Mouse (Mus musculus): Measurements from ENCODE around the gene Usp36.

The Usp36 gene

DNA sequence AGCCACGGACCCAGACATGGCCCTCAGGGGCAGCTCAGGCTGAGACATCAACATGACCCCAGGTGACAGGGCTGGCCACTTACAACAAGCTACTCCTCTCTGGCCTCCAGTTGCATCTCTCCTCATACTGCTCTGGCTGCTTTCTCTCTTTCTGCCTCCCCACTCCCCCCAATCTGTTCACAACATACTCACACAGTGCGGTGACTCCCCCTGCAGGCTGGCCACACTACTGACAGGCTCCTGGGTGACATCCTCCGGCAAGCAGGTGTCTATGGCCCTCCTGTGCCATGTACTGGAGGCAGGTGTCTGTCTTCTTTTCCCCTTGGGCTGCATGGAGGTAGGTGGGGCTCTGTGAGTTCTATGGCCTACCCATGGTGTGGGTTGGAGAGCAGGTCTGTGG is 7.9 kb upstream of the Usp36 start:
- no peak for DNase-seq

DNA sequence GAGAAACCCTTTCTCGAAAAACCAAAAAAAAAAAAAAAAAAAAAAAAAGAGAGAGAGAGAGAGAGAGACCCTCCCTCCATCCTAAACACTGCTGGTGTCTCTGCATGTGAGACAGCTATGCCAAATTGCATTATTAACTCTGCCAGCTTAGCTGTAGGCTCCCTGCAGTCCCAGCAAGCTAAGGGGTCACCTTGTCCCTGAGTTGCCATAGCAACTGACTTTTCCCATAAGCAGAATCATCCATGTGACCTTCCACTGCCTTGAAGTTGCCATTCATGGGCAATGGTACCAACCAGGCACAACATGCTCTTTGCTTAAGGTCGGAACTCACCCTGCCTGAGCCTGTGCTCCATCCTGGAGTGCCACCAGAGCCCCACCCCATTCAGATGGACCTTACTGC is 5.0 kb upstream of the Usp36 start:
- no peak for DNase-seq

DNA sequence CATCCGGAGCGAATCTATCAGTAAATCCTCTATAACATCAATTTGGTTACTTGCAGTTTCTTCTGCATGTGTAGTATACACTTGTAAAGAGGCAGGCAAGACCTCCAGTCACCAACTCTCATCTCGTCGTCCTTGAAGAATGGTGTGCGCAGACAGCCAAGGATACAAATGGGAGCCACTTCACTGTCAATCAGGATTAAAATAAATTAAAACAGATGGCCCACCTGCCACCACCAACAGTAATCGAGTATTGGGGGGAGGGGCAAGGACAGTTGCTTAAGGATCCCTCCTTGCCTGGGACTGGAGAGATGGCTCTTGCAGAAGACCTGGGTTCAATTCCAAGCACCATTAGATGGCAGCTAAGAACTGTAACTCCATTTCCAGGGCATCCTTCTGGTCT is 2.6 kb upstream of the Usp36 start:
- peak; percentile 55 for DNase-seq

DNA sequence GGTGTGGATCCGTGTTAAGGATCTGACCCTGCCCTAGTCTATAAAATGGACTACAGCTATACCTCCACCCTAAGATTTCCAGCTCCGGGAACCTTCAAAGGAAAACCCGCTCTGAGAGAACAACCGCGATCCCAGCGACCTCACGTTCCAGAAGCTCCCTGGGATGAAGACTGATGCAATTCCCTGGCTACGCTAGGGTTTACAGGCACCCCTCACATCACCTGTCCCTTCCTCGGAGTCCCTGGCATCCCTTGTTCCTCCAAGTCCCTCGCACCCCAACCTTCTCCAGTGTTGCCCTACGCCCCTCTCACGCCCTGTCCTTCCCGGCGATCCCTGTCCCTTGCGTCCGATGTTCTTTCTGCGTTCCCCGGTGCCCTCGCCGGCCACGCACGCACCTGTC is 482 bp downstream of the Usp36 start:
- no peak for DNase-seq

DNA sequence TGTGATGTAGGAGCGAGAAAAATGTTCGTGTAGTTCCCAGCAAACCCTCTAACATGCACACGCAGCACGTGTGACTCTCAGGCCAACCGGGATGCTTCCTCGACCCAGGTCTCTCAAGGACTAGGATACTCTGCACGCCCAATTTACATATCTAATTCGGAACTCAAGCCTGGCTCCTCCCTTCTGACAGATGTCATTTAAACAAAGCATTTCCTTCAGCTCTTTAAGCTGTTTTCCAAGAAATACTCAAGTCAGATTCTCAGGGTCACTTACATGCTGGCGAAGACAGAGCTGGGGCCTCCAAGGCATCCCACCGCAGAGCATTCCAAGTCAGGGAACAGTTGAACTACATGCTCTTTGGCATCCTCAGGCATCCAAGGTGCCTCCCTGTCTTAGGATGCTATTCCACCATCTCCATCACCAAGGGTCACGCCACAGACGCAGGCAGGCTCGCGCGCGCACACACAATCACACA is 970 bp downstream of the Usp36 start:
- peak; percentile 94 for DNase-seq

DNA sequence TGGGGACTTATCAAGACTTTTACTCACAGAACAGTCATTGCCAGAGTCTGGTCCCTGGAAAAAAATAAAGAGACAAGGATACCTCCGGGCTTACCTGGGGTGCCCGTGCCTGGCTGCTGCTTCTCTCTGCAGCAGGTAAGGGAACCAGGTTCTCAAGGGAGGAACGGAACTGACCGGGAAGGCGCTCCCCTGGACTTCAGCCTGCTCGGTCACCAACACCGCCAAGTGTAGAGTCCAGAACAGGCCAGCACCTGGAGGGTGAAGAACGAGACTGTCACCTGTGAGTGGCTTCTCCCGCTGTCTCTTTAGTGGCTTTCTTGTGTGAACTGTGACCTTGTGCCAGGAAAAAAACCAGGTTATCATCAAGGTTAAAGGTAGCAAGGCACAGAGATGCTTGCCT is 2.5 kb downstream of the Usp36 start:
- DNase-seq: no peak

DNA sequence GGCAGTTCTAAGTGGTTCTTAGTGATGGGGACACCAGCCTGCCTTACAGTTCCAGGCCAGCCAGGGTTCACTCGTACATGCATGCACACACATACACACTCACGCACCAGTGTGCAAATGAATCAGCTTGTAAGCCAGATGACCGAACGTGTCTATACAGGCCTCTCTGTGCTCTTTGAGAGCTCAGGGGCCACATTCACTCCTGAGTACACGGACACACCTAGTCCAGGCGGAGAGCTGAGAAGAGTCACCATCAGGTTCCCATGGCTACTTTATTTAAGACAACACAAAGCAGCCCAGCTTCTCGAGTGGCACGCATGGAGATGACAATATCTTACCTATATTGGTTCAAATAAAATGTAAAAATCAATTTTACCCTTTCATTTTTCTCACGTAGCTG is 3.6 kb downstream of the Usp36 start:
- no peak for DNase-seq

DNA sequence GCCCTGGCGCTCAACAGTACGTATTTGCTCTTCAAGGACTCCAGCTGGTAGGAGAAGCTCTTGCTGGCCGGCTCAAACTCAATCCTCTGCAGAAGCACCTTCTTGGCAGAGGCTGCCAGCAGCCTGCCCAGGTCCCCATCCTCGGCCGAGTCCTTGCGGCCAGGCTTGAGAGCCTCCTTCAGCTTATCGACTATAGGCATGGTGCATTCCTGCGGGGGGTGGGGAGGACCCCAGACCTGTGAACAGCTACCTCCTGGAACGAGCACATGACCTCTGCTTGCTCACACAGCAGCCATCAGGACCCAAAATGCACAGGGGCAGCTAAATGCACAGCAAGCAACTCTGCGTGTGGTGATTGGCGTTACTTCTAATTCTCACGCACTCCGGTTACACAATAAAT is 4.3 kb downstream of the Usp36 start:
- DNase-seq: no peak

DNA sequence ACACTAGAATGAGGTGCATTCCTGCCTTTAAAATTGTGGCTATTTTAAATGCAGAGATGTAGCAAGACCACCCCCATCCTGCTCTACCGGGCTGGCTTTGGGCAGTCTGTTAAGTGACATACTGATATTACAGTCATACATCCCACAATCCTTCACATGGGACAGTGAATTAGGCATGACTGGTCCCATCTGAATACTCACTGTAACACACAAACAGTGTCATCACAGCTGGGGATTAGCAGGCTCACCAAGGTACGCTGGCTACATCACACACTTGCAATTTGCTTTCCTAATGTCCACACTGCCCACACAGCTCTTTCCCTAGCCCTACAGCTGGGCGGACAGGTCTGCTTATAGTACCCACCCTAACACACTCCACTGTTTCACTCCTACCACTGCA is 9.8 kb downstream of the Usp36 start:
- DNase-seq: no peak

DNA sequence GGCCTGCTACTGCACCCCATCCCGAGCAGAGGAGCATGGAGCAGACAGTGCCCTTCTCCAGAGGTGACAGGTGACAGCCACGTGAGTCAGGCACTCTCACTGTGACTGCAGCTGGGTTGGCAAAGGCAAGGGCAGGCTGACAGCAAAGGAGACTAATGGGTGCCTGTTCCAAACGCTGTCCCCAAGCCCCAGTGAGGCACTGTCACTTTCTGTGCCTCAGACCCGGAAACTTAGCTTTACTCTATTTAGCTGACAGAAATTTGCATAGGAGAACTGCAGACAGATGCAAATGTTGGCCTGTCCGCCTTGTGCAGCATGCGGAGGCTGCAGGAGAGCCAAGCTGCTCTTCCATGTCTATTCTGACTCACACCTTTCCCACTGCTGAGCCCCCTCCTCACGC is 13.7 kb downstream of the Usp36 start:
- peak; percentile 95 for DNase-seq

DNA sequence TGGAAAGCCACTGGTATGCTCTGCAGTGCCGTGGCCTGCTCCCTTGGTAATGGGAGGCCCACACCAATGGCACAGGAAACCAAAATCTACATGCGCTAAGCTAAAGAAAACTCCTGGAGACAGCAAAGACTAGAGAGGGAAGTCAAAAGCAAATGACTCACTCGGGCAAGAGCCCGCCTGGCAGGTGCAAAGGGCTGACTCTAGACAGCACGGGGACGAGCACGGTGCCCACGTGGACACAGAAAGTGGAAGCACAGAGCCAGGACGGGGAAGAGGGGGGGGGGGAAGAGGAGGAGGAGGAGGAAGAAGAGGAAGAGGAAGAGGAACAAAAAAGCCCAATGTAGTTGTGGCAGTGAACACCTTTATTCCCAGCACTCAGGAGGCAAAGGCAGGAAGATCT is 15.0 kb downstream of the Usp36 start:
- no peak for DNase-seq

DNA sequence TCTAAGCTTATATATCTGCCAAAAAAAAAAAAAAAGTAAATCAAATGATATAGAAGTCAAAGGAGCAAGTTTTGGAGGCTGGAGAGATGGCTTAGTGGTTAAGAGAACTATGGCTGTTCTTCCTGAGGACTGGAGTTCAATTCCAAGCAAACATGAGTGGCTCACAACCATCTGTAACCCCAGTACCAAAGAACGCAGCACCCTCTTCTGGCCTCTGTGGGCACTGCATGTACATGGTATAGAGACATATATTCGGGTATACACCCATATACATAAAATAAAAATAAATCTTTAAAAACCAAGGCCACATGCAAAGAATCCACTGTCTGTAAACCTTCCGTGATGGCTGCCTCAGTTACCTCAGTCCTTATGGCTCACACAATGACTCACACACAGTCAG is 20.2 kb downstream of the Usp36 start:
- no peak for DNase-seq

DNA sequence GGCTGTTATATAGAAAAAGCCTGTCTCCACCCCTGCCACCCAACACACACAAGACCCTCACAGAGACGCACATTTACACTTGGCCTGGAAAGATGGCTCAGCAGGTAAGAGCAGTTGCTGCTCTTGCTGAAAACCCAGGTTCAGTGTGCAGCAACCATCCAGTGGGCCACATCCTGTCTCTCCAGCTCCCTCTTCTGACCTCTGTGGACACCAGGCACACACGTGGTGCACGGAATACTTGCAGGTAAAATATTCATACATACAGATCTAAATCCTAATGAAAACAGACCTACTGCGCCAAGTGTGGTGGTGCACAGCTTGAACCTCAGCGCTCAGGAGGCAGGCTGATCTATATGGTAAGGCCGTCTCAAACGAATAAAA is 23.4 kb downstream of the Usp36 start:
- DNase-seq: no peak

DNA sequence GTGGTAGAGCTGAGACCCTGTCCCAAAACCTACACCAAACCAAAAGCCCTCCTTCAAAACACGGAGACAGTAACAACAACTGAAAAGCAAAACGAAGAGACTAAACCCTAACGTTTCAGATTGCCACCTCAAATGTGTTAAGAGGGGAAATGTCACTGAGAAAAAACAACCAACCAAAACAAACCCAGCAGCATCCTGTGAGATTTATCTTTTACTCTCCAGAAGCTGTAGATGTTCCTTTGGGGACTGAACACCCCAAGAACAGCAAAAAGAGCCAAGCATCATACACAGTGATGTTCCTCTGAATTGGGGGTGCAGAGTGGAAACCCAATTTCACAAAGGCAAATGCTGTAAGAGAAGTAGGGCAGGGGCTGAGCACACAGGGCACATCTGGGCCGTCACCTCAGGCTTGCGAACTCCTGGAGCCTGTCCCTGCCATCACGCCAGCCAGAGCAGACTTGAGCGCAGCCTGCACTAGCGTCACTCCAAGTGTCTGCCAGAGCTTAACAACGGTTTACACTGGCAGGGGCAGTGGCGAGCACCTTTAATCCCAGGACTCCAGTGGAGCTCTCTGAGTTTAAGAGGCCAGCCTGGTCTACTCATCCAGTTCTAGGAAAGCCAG is 23.9 kb downstream of the Usp36 start:
- DNase-seq: no peak

DNA sequence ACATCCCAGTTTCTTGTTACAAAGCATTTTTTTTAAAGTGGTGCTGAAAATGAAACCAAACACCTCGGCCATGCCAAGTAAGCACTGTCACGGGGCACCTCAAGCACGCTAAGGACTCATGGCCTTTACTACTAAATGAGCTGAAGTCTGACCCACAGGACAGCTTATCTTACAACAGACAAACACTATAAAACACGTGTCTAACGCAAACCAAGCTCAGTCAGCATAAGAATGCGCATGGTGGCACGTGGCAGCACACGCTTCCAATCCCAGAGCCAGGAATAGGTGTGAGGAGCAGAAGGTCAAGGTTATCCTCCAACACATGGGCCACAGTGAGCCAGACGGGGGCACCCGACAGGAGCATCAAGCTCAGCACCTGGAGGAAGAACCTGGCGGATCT is 24.4 kb downstream of the Usp36 start:
- DNase-seq: peak; percentile 94

DNA sequence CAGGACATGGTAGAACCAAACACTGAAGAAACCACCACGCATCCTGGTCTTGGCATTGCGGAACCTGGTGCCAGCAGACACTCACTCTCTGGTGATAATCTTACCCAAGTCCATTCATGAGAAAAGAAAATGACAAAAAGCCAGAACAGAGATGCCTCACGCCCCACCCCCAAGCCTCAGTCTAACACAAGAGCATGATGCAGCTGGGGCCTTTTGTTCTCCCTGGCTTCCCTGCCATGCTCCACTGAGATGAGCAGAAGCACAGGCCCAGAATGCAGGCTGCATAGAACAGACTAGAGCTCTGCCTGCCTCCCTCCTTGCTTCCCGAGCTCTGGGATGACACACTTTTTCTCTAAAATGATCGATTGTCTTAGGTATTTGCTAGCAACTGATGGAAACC is 26.9 kb downstream of the Usp36 start:
- DNase-seq: no peak

DNA sequence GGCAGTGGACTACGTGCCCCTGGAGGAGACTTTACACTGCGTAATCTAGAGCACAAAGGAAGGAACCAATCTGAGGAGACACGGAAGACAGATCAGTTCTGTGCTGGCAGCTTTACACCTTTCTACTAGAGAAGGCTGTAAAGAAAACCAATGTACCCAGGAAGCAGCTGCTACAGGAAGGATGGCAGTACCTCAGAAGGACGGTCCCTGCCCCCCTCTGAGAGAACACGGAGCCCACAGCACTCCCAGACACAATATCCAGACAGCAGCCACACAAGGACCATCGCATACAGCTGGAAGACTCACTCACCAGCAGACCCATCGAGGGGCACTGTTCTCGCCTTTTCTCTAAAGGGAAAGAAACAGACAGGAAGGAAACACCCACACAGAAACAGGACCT is 30.0 kb downstream of the Usp36 start:
- DNase-seq: no peak

DNA sequence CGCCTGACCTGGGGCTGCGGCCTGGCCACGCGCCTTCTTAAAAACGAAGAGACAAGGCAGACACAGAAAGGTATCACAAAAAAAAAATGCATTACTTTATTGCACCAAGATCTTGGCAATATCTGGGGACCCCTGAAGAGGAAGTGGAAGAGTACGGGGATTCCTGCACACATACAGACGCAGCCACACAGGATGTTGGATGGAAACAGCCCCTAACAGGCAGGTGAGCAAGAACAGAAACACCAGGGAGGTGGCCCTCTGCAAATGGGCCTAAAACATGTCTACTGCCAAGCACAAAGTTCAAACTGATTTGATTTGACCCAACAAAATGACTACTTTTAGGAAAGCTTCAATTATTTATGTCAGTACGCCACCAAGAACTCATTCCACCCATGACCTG is 30.5 kb downstream of the Usp36 start:
- no peak for DNase-seq

DNA sequence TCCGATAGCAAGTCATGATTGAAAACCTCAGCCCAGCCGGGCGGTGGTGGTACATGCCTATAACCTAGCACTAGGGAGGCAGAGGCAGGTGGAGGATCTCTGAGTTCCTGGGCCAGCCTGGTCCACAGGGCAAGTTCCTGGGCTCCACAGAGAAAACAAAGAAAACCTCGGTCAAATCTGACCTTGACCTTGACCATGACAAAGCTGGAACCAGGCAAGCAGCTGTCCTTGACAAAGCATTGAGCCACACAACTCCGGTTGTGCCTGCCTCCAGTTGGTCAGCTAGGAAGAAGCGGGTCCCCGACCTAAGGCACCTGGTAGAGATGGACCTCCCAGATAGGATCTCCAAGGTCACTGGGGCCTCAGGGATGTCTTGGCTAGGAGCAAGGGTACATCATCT is 33.7 kb downstream of the Usp36 start:
- DNase-seq: no peak

DNA sequence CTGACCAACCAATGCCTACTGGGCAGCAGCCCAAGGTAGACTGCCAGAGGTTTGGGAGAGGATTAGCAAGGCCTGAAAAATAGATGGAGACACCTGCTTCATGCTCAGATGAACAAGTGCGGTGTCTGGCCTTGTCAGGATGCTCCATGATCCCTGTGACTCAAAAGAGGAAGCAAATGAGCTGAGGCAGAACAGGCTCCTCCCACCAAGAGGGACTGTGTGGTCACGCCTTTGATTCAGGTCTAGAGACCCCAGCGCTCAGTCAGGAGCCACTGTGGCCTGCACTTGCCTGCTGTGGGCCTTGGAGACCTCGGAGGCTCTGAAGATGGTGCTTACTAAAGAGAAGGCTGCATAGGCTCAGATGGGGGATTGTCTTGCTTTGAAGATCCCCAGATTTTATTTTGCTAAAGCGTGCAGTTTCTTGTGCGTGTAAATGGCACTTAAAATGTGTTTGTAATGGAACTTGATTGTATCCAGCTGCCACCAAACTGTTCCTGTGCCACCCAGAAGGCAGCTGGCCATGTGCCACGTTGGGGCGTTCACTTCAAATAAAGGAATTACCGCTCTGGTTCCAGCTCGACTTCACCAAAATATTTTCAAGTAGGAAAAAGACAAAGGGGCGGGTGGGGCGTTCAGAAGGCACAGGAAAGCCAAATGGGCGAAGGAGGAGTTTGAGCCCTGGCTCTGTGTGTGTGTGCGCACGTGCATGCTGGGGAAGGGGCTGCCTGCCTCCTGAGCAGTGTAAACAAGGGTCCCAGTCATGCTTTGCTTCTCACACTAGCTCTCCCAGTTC is 35.7 kb downstream of the Usp36 start:
- peak; percentile 97 for DNase-seq

DNA sequence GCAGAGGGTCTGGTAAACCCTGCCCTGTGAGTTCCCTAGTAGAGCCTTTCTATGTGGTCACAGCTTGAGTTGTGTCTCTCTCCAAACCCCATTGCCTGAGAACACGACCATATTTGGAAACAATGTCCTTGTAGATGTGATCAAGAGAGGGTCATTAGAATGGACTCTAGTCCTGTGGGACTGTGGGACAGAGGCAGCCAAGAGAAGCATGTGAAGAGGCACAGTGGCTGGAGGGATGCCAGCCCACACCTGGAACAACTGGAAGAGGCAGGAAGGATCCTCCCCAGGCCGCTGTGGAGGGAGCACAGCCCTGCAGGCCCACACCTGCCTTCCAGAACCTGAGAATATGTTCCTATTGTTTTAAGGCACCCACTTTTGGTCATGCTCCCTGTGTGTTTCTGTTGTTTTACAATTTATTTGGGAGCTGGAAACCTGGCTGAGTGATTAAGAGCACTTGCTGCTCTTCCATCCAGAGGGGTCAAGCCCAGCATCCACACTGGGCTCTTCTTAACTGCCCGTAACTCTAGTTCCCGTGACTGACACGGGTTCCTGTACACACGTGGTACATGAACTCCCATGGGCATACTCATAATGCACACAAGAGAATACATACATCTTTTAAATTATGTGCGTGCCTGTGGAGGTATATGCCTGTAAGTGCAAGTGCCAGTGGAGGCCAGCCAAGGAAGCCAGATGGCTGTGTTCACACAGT is 36.4 kb downstream of the Usp36 start:
- DNase-seq: peak; percentile 96

DNA sequence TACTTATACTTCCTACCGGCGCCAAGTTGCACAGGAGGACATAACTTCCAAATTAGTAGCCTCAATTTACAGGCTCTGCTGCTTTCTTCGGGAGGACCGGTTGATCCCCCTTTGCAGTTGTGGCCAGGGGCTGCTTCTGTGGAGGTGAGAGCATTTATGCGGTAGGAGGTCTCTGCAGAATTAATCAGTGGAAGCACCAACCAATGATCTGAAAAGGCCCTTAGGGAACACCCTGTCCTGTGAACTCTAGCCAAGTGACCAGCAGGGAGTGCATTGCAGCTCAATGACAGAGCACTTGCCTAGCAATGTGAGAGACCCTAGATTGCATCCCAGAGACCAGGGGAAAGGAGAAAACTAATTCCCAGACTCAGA is 41.0 kb downstream of the Usp36 start:
- no peak for DNase-seq

DNA sequence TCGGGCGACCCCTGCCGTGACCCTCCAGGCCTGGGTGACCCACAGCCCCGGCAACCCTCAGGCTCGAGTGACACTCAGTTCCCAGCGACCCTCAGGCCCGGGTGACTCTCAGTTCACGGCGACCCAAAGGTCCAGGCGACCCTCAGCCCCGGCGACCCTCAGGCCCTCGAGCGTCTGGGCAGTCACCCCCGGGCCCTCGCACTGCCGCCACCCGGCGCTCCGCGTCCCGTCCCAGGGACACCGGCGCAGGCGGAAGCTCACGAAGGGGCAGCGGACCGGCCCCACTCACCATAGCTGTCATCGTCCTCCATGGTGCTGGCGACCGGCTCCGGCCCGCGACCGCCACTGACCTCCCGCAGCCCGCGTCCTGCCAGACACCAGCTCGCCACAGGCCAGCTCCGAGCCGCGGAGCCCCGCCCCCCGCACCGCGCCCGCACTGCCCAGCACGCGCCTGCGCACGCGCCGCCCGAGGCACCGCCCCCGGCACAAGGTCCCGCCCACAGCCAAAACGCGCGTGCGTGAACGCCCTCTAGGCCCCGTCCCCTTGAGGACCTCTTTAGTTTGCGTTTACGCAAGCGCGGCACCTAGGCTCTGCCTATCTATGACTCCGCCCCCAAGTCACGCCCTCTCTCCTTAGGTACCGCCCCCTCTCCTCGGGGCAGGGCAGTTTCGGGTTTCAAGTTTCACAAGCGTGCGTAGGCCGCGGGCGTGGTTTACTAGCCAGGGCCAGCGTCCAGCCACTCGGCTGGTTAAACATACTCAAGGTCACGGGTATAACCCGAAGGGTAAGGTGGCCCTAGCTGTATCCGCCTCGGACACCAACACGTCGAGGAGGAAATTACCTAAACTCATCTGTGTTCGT is 41.7 kb downstream of the Usp36 start, which contains the start of gene Cyth1:
TSS of gene Cyth1 (minus strand) at position 443 of the 862 bp plus-strand sequence.
- peak; percentile 100 for DNase-seq

Data from heart, adult 11 months (tissue).